Mouse (Mus musculus) heart, embryonic 11.5 days (tissue): ENCODE measurements at regions not wholly inside any gene's neighbourhood (a gene's known extent, or its start where the extent isn't known, plus 50 kb on each side); places are given as distances from the start of the nearest gene placed in this dataset.

Experiments used
- ATAC-seq: fragments of 200-750 bp; cut with Nextera tagmentation; replicated peaks from 2 replicates; pipeline ENCODE4 v1.8.0; 2017; ENCODE audit warnings: moderate library complexity; ENCODE audit not compliant: insufficient number of reproducible peaks, low FRiP score, low TSS enrichment
- H3K27ac ChIP-seq: fragments of 300-500 bp; sonication (generic); 2 replicates; pipeline ENCODE4 v1.5.1; 2014; ENCODE audit warnings: mild to moderate bottlenecking, low read depth, low read length
- H3K27me3 ChIP-seq: fragments of 300-500 bp; sonication (generic); 2 replicates; pipeline ENCODE4 v1.6.1; 2014; ENCODE audit warnings: mild to moderate bottlenecking, low read length, mixed read lengths; ENCODE audit not compliant: control insufficient read depth, insufficient read depth
- H3K36me3 ChIP-seq: fragments of 300-500 bp; sonication (generic); 2 replicates; pipeline ENCODE4 v1.6.1; 2014; ENCODE audit warnings: mild to moderate bottlenecking, low read length, moderate library complexity, mixed read lengths; ENCODE audit not compliant: control insufficient read depth, insufficient read depth
- H3K4me1 ChIP-seq: fragments of 300-500 bp; sonication (generic); 2 replicates; pipeline ENCODE4 v1.6.1; 2014; ENCODE audit warnings: low read length; ENCODE audit not compliant: control insufficient read depth, insufficient read depth
- H3K4me2 ChIP-seq: fragments of 300-500 bp; sonication (generic); 2 replicates; pipeline ENCODE4 v1.6.1; 2014; ENCODE audit warnings: mild to moderate bottlenecking, moderate library complexity
- H3K4me3 ChIP-seq: fragments of 300-500 bp; sonication (generic); 2 replicates; pipeline ENCODE4 v1.5.1; 2014; ENCODE audit warnings: low read depth, low read length
- H3K9ac ChIP-seq: fragments of 300-500 bp; sonication (generic); 2 replicates; pipeline ENCODE4 v1.6.1; 2014; ENCODE audit warnings: mild to moderate bottlenecking, low read depth, low read length, moderate library complexity
- H3K9me3 ChIP-seq: fragments of 300-500 bp; sonication (generic); replicated peaks from 2 replicates; pipeline ENCODE4 v1.6.1; 2016; ENCODE audit warnings: low read length; ENCODE audit not compliant: control insufficient read depth
- WGBS: fragments of 180-500 bp; shearing (Covaris S2); extraction: QIAGEN DNeasy Blood & Tissue Kit; methylation state at CpG from one replicate; pipeline ENCODE4 v1.1.7; 2014; ENCODE audit not compliant: insufficient replicate concordance; 5-methylcytosine and 5-hydroxymethylcytosine counted together

- no peak for ATAC-seq
- Histone ChIP-seq H3K9me3 (no peaks in the 10 kb centered on the region), H3K4me3 (no peak overlapping the region), H3K27ac (no peak overlapping the region), H3K4me2 (no peak overlapping the region), H3K36me3 (no peaks in the 10 kb centered on the region), H3K9ac (no peak overlapping the region), H3K4me1 (peaks cover 22% of the 10 kb centered on the region), H3K27me3 (no peaks in the 10 kb centered on the region)
- WGBS: 16% methylated on average over 3 of the region's 3 CpGs
Measured at GRCm38 (mm10) chr13:28878692-28879091, 74.8 kb downstream of the Sox4 start.

- H3K4me1 ChIP-seq: peaks cover 22% of the 10 kb centered on the region
- H3K4me2 ChIP-seq: no peak overlapping the region
- H3K4me3 ChIP-seq: no peak overlapping the region
- H3K27ac ChIP-seq: no peak overlapping the region
- no peak overlapping the region for H3K9ac ChIP-seq
- H3K27me3 ChIP-seq: no peaks in the 10 kb centered on the region
- no peaks in the 10 kb centered on the region for H3K9me3 ChIP-seq
- H3K36me3 ChIP-seq: no peaks in the 10 kb centered on the region
- 63% methylated on average over 4 of the region's 4 CpGs for WGBS
- ATAC-seq: no peak
Measured at GRCm38 (mm10) chr13:28876771-28877170, 76.7 kb downstream of the Sox4 start.

GRCm38 (mm10) chr13:28870681-28871080 is 82.8 kb downstream of the Sox4 start:
- no peaks in the 10 kb centered on the region for H3K36me3 ChIP-seq

GRCm38 (mm10) chr13:28867210-28867609 is 86.3 kb downstream of the Sox4 start:
- ATAC-seq: no peak
- H3K27me3 ChIP-seq: no peaks in the 10 kb centered on the region
- no peak overlapping the region for H3K4me2 ChIP-seq
- H3K9ac ChIP-seq: no peak overlapping the region
- H3K27ac ChIP-seq: no peak overlapping the region
- H3K9me3 ChIP-seq: no peaks in the 10 kb centered on the region
- no peaks in the 10 kb centered on the region for H3K4me1 ChIP-seq
- no peaks in the 10 kb centered on the region; the same call in 1 of the 2 replicates for H3K36me3 ChIP-seq
- no peak overlapping the region for H3K4me3 ChIP-seq
- 79% methylated on average over 5 of the region's 5 CpGs for WGBS

More at GRCm38 (mm10) chr13:28870681-28871080, 82.8 kb downstream of the Sox4 start:
- H3K4me2 ChIP-seq: no peak overlapping the region
- H3K4me1 ChIP-seq: peaks cover 7% of the 10 kb centered on the region; the same call in 1 of the 2 replicates
- H3K27ac ChIP-seq: no peak overlapping the region
- ATAC-seq: no peak
- H3K27me3 ChIP-seq: no peaks in the 10 kb centered on the region
- WGBS: 89% methylated on average over 4 of the region's 4 CpGs
- no peak overlapping the region for H3K4me3 ChIP-seq
- H3K9me3 ChIP-seq: no peaks in the 10 kb centered on the region
- H3K9ac ChIP-seq: no peak overlapping the region

- Histone ChIP-seq H3K36me3 (no peaks in the 10 kb centered on the region; the same call in 1 of the 2 replicates), H3K27me3 (no peaks in the 10 kb centered on the region), H3K9ac (no peak overlapping the region), H3K4me2 (no peak overlapping the region), H3K4me1 (no peaks in the 10 kb centered on the region), H3K27ac (no peak overlapping the region), H3K4me3 (no peak overlapping the region), H3K9me3 (no peaks in the 10 kb centered on the region)
- no peak for ATAC-seq
- 80% methylated on average over 3 of the region's 3 CpGs for WGBS
Measured at GRCm38 (mm10) chr13:28866686-28867085, 86.8 kb downstream of the Sox4 start.

- no peak for ATAC-seq
- 74% methylated on average over 2 of the region's 2 CpGs for WGBS
- no peaks in the 10 kb centered on the region for H3K4me1 ChIP-seq
Measured at GRCm38 (mm10) chr13:28860601-28861000, 92.9 kb downstream of the Sox4 start.

GRCm38 (mm10) chr13:28859829-28860427 is 93.6 kb downstream of the Sox4 start:
- WGBS: 66% methylated on average over 11 of the region's 11 CpGs
- no peak overlapping the region for H3K9ac ChIP-seq
- H3K36me3 ChIP-seq: no peaks in the 10 kb centered on the region; the same call in 1 of the 2 replicates
- H3K27ac ChIP-seq: no peak overlapping the region
- H3K27me3 ChIP-seq: no peaks in the 10 kb centered on the region
- no peak overlapping the region for H3K4me3 ChIP-seq
- no peak for ATAC-seq
- no peaks in the 10 kb centered on the region for H3K4me1 ChIP-seq
- no peaks in the 10 kb centered on the region for H3K9me3 ChIP-seq
- H3K4me2 ChIP-seq: no peak overlapping the region

More at GRCm38 (mm10) chr13:28860601-28861000, 92.9 kb downstream of the Sox4 start:
- H3K36me3 ChIP-seq: no peaks in the 10 kb centered on the region; the same call in 1 of the 2 replicates
- no peak overlapping the region for H3K9ac ChIP-seq
- H3K9me3 ChIP-seq: no peaks in the 10 kb centered on the region
- H3K4me3 ChIP-seq: no peak overlapping the region
- no peaks in the 10 kb centered on the region for H3K27me3 ChIP-seq
- H3K27ac ChIP-seq: no peak overlapping the region
- H3K4me2 ChIP-seq: no peak overlapping the region

- H3K27ac ChIP-seq: no peak overlapping the region
- no peak for ATAC-seq
- WGBS: 81% methylated on average over 6 of the region's 6 CpGs
- H3K27me3 ChIP-seq: no peaks in the 10 kb centered on the region
- no peaks in the 10 kb centered on the region; the same call in 1 of the 2 replicates for H3K9me3 ChIP-seq
- no peak overlapping the region for H3K9ac ChIP-seq
- H3K36me3 ChIP-seq: no peaks in the 10 kb centered on the region
- H3K4me3 ChIP-seq: no peak overlapping the region
- H3K4me1 ChIP-seq: no peaks in the 10 kb centered on the region
- H3K4me2 ChIP-seq: no peak overlapping the region
Measured at GRCm38 (mm10) chr13:28858001-28858400, 95.5 kb downstream of the Sox4 start.

- Histone ChIP-seq H3K4me3 (no peak overlapping the region), H3K27ac (no peak overlapping the region), H3K27me3 (no peaks in the 10 kb centered on the region), H3K36me3 (no peaks in the 10 kb centered on the region), H3K4me2 (no peak overlapping the region), H3K4me1 (no peaks in the 10 kb centered on the region), H3K9ac (no peak overlapping the region), H3K9me3 (no peaks in the 10 kb centered on the region; the same call in 1 of the 2 replicates)
- no peak for ATAC-seq
- 79% methylated on average over 6 of the region's 6 CpGs for WGBS
Measured at GRCm38 (mm10) chr13:28857201-28857600, 96.3 kb downstream of the Sox4 start.
